Mouse (Mus musculus): ENCODE data around the gene Cgnl1.

The Cgnl1 gene

GRCm38 (mm10) chr9:71675799-71676414 is 95.5 kb downstream of the Cgnl1 start:
- no peak for TF ChIP-seq GATA4 (IDR thresholded peaks at IDR 0.05; ENCODE audit: insufficient replicate concordance, low read length)

GRCm38 (mm10) chr9:71675216-71675615 is 96.2 kb downstream of the Cgnl1 start:
- no peak for TF ChIP-seq GATA4 (IDR thresholded peaks at IDR 0.05; ENCODE audit: insufficient replicate concordance, low read length)

GRCm38 (mm10) chr9:71674476-71674875 is 96.9 kb downstream of the Cgnl1 start:
- TF ChIP-seq GATA4 (IDR thresholded peaks at IDR 0.05; ENCODE audit: insufficient replicate concordance, low read length), result no peak

GRCm38 (mm10) chr9:71672495-71672894 is 98.9 kb downstream of the Cgnl1 start:
- TF ChIP-seq GATA4 (IDR thresholded peaks at IDR 0.05; ENCODE audit: insufficient replicate concordance, low read length), result no peak

- no peak for TF ChIP-seq GATA4 (IDR thresholded peaks at IDR 0.05; ENCODE audit: insufficient replicate concordance, low read length)
These were observed 100.7 kb downstream of the Cgnl1 start for GRCm38 (mm10) chr9:71670677-71671076.

GRCm38 (mm10) chr9:71667616-71668015 is 103.8 kb downstream of the Cgnl1 start:
- TF ChIP-seq GATA4 (IDR thresholded peaks at IDR 0.05; ENCODE audit: insufficient replicate concordance, low read length), result no peak

GRCm38 (mm10) chr9:71666432-71666831 is 105.0 kb downstream of the Cgnl1 start:
- no peak for TF ChIP-seq GATA4 (IDR thresholded peaks at IDR 0.05; ENCODE audit: insufficient replicate concordance, low read length)

- TF ChIP-seq GATA4 (IDR thresholded peaks at IDR 0.05; ENCODE audit: insufficient replicate concordance, low read length), result no peak
These were observed 105.9 kb downstream of the Cgnl1 start for GRCm38 (mm10) chr9:71665493-71665892.

GRCm38 (mm10) chr9:71664855-71665254 is 106.5 kb downstream of the Cgnl1 start:
- TF ChIP-seq GATA4 (IDR thresholded peaks at IDR 0.05; ENCODE audit: insufficient replicate concordance, low read length), result no peak

GRCm38 (mm10) chr9:71663421-71664217 is 107.8 kb downstream of the Cgnl1 start:
- no peak for TF ChIP-seq GATA4 (IDR thresholded peaks at IDR 0.05; ENCODE audit: insufficient replicate concordance, low read length)

GRCm38 (mm10) chr9:71660540-71660939 is 110.9 kb downstream of the Cgnl1 start:
- no peak; the same call in 1 of the 2 replicates for TF ChIP-seq GATA4 (IDR thresholded peaks at IDR 0.05; ENCODE audit: insufficient replicate concordance, low read length)

GRCm38 (mm10) chr9:71659681-71660080 is 111.7 kb downstream of the Cgnl1 start:
- TF ChIP-seq GATA4 (IDR thresholded peaks at IDR 0.05; ENCODE audit: insufficient replicate concordance, low read length), result no peak

GRCm38 (mm10) chr9:71657199-71657598 is 114.2 kb downstream of the Cgnl1 start:
- no peak for TF ChIP-seq GATA4 (IDR thresholded peaks at IDR 0.05; ENCODE audit: insufficient replicate concordance, low read length)

- TF ChIP-seq GATA4 (IDR thresholded peaks at IDR 0.05; ENCODE audit: insufficient replicate concordance, low read length), result no peak
These were observed 116.5 kb downstream of the Cgnl1 start for GRCm38 (mm10) chr9:71654861-71655260.

- no peak for TF ChIP-seq GATA4 (IDR thresholded peaks at IDR 0.05; ENCODE audit: insufficient replicate concordance, low read length)
These were observed 125.3 kb downstream of the Cgnl1 start for GRCm38 (mm10) chr9:71646115-71646514.

GRCm38 (mm10) chr9:71643611-71644010 is 127.8 kb downstream of the Cgnl1 start:
- TF ChIP-seq GATA4 (IDR thresholded peaks at IDR 0.05; ENCODE audit: insufficient replicate concordance, low read length), result no peak

Measured in liver, adult (tissue).